Mouse (Mus musculus) gastrocnemius, adult 2 months (tissue): Measurements from ENCODE around the gene Unkl. TPM values are rescaled to one million over a fixed set of nuclear protein-coding genes. Genes with fewer than 3 reads are reported as not detected.
A peak's percentile ranks its signal among the peaks of the same experiment; 100 is the strongest.

Experiments
- DNase-seq: peaks from one replicate; pipeline ENCODE4 v3.0.0; 2022
- H3K27ac ChIP-seq: fragments of 200-600 bp; 2 replicates; pipeline ENCODE4 v1.8.1; 2022; ENCODE audit warnings: mild to moderate bottlenecking
- H3K4me3 ChIP-seq: fragments of 200-600 bp; 2 replicates; pipeline ENCODE4 v1.8.1; 2022; ENCODE audit warnings: mild to moderate bottlenecking, moderate library complexity
- CTCF ChIP-seq: fragments of 200-600 bp; IDR thresholded peaks from 2 replicates; pipeline ENCODE4 v1.8.1; 2022; ENCODE audit warnings: antibody characterized with exemption, mild to moderate bottlenecking, moderate library complexity
- intact Hi-C: fragments of 180-260 bp; cut with DNase I; formaldehyde crosslinking; loops from one replicate; pipeline ENCODE4 v1.15.1; 2025
- total RNA-seq, 2 experiments: library from RNA; stranded (reverse); gene quantifications; 2 replicates each; pipeline ENCODE4 v1.2.3; 2021

The Unkl gene
- total RNA-seq, 2 experiments from 2014 or later, result 5.5 to 5.7 TPM

DNA sequence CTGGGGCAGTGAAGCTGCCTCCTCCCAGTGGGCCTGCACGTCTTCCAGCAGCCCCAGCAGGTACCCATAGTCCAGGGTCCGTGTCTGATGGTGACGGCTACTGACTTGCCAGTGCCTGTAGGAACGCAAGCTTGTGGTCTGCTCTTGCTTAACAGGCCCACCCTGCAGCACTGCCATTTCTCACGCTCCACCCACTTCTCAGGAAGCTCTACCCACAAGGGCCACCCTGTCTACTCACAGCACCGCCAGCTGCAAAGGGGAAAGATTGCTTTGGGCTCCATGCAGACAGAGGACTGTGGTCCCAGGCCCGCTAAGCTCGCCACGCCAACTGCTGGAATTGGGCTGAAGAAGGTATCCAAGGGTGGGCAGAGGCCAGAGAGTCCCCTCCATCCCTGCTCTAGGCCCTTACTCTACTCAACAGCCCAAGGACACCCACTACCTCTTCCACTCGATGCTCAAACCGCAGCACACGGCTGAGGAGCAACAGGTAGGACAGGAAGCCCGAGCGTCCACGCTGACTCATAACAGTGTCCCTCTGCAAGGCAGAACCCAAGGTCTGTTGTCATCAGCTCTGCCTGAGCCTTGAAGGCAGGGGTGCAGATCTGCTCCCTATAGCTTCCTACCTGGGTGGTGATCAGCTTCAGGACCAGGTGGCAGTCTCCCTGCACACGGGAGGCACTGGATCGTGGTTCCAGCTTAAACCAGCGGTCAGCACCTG, 60.0 kb downstream of the Unkl start:
- H3K27ac ChIP-seq, result no peak overlapping the region
- TF ChIP-seq CTCF, result no peak
- H3K4me3 ChIP-seq, result no peak overlapping the region
- no peak for DNase-seq
- intact Hi-C loops, result no loop called here

GRCm38 (mm10) chr17:25250181-25250835, 62.1 kb downstream of the Unkl start:
- TF ChIP-seq CTCF, result no peak
- DNase-seq, result no peak
- H3K27ac ChIP-seq, result no peak overlapping the region
- intact Hi-C loops, result no loop called here
- H3K4me3 ChIP-seq, result no peak overlapping the region

GRCm38 (mm10) chr17:25252643-25253042, 64.4 kb downstream of the Unkl start:
- intact Hi-C loops, result no loop called here
- Histone ChIP-seq H3K27ac (no peak overlapping the region), H3K4me3 (no peak overlapping the region)
- TF ChIP-seq CTCF, result no peak
- no peak for DNase-seq

GRCm38 (mm10) chr17:25253760-25254159, 65.6 kb downstream of the Unkl start:
- no peak for TF ChIP-seq CTCF
- H3K27ac ChIP-seq, result no peak overlapping the region
- DNase-seq, result no peak
- intact Hi-C loops, result no loop called here
- H3K4me3 ChIP-seq, result no peak overlapping the region

DNA sequence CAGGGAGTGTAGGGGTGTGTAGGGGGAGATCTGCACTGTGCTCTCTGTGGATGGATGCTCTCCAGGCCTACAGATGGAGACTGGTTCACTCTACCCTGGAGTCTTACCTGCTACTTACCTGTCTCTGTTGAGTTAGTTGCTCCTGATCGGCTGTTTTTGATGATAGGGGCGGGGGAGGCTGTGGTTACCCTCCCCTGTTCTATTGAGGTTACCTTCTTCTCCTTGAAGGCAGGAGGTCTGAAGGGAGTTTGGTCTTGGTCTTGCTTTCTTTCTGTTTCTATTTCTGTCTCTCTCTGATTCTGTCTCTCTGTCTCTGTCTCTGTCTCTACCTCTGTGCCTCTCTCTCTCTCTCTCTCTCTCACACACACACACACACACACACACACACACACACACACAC, 66.9 kb downstream of the Unkl start:
- intact Hi-C loops, result no loop called here
- DNase-seq, result no peak
- Histone ChIP-seq H3K27ac (no peak overlapping the region), H3K4me3 (no peak overlapping the region)
- TF ChIP-seq CTCF, result no peak

- intact Hi-C loops, result no loop called here
- no peak for TF ChIP-seq CTCF
- no peak for DNase-seq
- H3K4me3 ChIP-seq, result peak within 1 kb of the TSS; percentile 37
- H3K27ac ChIP-seq, result no peak within 1 kb of the TSS
Measured at GRCm38 (mm10) chr17:25256140-25256754, 68.0 kb downstream of the Unkl start, which contains the start of gene Baiap3. TSS of gene Baiap3 (minus strand) at chr17:25256364.

DNA sequence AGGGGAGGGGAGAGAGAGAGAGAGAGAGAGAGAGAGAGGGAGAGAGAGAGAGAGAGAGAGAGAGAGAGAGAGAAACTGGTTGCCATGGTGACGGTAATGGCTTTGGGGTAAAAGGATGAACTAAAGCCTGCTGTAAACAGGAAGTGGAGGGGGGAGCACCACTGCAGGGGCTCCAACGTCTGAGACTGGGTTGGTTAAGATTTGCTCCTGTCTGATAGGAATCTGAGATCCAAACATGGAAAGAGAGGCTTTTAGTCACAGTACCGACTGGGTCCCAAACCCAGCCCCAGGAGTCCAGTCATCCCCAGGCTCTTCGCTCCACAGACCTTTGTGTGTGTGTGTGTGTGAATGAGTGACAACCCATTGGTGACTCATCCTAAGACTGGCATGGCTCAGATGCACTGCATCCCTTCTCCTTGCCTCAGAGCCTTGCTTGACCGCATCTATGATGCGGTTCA, 69.6 kb downstream of the Unkl start:
- Histone ChIP-seq H3K27ac (no peak overlapping the region), H3K4me3 (no peak overlapping the region)

GRCm38 (mm10) chr17:25264453-25264852, 76.3 kb downstream of the Unkl start:
- H3K27ac ChIP-seq, result peak overlapping the region; percentile 48; the same call in 1 of the 2 replicates
- H3K4me3 ChIP-seq, result no peak overlapping the region
- DNase-seq, result peak; percentile 81
- intact Hi-C loops, result no loop called here
- TF ChIP-seq CTCF, result peak; percentile 69

More for the DNA sequence above, 69.6 kb downstream of the Unkl start:
- no peak for DNase-seq
- intact Hi-C loops, result no loop called here
- TF ChIP-seq CTCF, result no peak

GRCm38 (mm10) chr17:25270795-25271335, 82.7 kb downstream of the Unkl start:
- intact Hi-C loops, result loop anchor here (5.0 kb wide), 3 partner anchors 84 to 334 kb away; partner anchors contain the start of genes Mapk8ip3, Telo2 and Unkl
- peak; percentile 1 for DNase-seq
- no peak for TF ChIP-seq CTCF
- Histone ChIP-seq H3K4me3 (peak overlapping the region; percentile 89), H3K27ac (peak overlapping the region; percentile 99; the same call in 1 of the 2 replicates)

DNA sequence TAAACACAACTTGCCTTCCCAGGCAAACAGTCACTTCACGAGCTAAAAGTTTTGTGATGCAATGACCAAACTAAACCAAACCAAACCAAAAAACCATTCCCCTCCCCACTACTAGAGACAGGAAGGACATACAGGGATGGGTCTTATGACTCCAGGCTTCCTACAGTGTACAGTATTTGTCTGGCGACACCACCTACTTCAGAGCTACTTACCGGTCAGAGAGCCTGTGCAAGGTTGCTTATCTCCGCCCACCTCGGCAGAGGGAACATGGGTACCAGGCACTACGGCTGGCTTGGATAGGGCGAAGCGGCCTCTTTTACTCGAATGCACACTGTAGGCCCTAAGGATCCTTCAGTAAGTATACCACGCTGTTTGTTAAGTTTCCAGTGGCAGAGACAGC, 84.1 kb downstream of the Unkl start:
- no peak for TF ChIP-seq CTCF
- Histone ChIP-seq H3K27ac (peak overlapping the region; percentile 99), H3K4me3 (peak overlapping the region; percentile 89)
- intact Hi-C loops, result loop anchor here (5.0 kb wide), 3 partner anchors 85 to 335 kb away; partner anchors contain the start of genes Mapk8ip3, Telo2 and Unkl
- no peak for DNase-seq

DNA sequence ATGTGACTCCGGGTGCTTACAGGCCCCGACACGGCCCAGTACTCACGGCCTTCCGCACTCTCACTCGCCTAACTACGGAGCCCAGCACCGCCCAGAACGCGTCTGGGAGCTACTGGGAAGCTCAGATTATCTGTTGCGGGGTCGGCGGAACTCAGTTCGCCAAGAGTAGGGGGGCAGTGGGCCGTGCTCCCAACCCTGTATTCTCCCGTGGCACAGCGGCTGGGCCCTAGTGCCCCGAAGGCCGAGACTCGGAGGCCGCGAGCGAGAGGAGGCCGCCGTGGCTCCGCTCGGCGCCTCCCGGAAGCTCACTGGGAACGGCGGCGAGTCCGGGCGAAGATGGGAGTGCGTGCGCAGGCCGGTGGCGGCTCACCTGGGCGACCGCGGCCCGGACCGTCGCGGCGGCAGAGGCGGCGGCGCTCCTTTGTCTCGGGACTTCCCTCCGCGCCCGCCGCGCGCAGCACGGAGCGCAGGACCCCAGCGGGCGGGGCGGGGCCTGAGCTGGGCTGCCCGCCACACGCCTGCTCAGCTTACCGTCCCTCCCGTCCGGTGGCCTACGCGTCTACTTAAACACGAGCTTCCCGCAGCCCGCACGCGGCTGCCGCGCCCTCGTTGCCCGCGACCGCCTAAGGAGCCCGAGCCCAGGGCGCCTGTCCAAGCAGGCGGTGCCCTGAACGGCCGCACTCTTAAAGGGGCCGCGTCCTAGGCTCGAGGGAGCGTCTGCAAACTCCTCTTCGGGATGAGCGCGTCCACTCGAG, 84.9 kb downstream of the Unkl start:
- no peak for TF ChIP-seq CTCF
- peak; percentile 93 for DNase-seq
- intact Hi-C loops, result loop anchor here (5.0 kb wide), 3 partner anchors 86 to 336 kb away; partner anchors contain the start of genes Mapk8ip3, Telo2 and Unkl
- peak overlapping the region; percentile 99 for H3K27ac ChIP-seq
- H3K4me3 ChIP-seq, result peak overlapping the region; percentile 89
